Comparison of ENCODE assay signal across 27 mouse cellular contexts in the genomic region with DNA sequence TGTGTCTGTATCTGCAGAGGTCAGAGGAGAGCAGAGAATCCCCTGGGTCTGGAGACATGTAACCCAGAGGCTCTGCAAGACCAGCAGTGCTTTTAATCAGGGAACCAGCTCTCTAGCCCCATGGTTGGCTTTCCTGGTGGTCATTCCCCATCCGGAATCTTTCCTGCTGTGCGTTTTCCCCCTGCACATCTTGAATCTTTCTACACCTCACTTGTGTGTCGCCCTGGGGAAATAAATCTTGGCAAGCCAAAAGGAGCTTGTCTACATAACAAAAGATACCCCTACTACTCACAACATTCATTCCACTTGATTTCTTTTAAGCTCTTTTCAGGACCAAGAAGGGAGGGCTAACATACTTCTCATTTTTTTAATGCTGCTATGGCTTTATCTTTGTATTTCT.
"Had no signal": no experiment of that assay in that cellular context is flagged by ENCODE, and none has a peak within 500 bp of the region (broad histone marks: within the 10 kb centered on the region; RNA-seq: fewer than 3 reads in every experiment).

No protein-coding gene starts in this region.

- H3K9me3 ChIP-seq: heart, embryonic 10.5 days; hindbrain, embryonic 13.5 days; hindbrain, embryonic 15.5 days; kidney, embryonic 15.5 days; limb, embryonic 10.5 days; limb, embryonic 12.5 days had no signal

- H3K4me2 ChIP-seq: heart, embryonic 12.5 days; hindbrain, embryonic 13.5 days; hindbrain, embryonic 15.5 days; kidney, embryonic 15.5 days; limb, embryonic 12.5 days; liver, embryonic 11.5 days; liver, embryonic 13.5 days had no signal

- DNase-seq: gastrocnemius, adult 2 months; gastrocnemius, postnatal 10 days; gastrocnemius, postnatal 25 days; heart, adult 18-20 months; heart, postnatal 14 days; heart, postnatal 36 days; kidney, adult 11 months; kidney, adult 2 months; kidney, adult 9 months; kidney, postnatal 14 days; kidney, postnatal 36 days; layer of hippocampus, adult 9-11 months; layer of hippocampus, postnatal 36 days; liver; liver, embryonic 13.5 days had no signal

- ATAC-seq: hindbrain, postnatal 0 days; intestine, embryonic 16.5 days had no signal

- H3K27ac ChIP-seq: gastrocnemius, adult 2 months; heart, embryonic 10.5 days; hindbrain, embryonic 13.5 days; hindbrain, embryonic 15.5 days; hindbrain, postnatal 0 days; kidney, embryonic 15.5 days; kidney, postnatal 0 days; left cerebral cortex, adult 2 months; limb, embryonic 10.5 days; limb, embryonic 12.5 days; liver, embryonic 13.5 days had no signal

- H3K9ac ChIP-seq: heart, embryonic 12.5 days; hindbrain, embryonic 13.5 days; hindbrain, embryonic 15.5 days; kidney, embryonic 15.5 days; limb, embryonic 12.5 days; liver, embryonic 13.5 days had no signal

- H3K36me3 ChIP-seq: heart, embryonic 10.5 days; heart, embryonic 12.5 days; hindbrain, embryonic 13.5 days; hindbrain, embryonic 15.5 days; kidney, embryonic 15.5 days; limb, embryonic 10.5 days; limb, embryonic 12.5 days; liver, embryonic 13.5 days had no signal

- H3K27me3 ChIP-seq: hindbrain, embryonic 13.5 days; hindbrain, embryonic 15.5 days; liver, embryonic 13.5 days had no signal

- H3K4me1 ChIP-seq: heart, embryonic 10.5 days; heart, embryonic 12.5 days; liver, embryonic 13.5 days had no signal

- H3K4me3 ChIP-seq: gastrocnemius, adult 2 months; heart, embryonic 10.5 days; heart, embryonic 12.5 days; hindbrain, embryonic 13.5 days; hindbrain, embryonic 15.5 days; kidney, embryonic 15.5 days; left cerebral cortex, adult 2 months; limb, embryonic 10.5 days; limb, embryonic 12.5 days; liver, embryonic 13.5 days had no signal
